Mouse (Mus musculus) cerebellum, adult 8-10 months (tissue): ENCODE measurements around the gene Acot7.
"Not testable (repeated sequence)": the region's sequence is repeated elsewhere in the genome, so short reads cannot be mapped to it uniquely, and the experiment has no call there.

Experiments
- DNase-seq: peaks from one replicate; pipeline ENCODE4 v3.0.0; 2022

Gene Acot7

DNA sequence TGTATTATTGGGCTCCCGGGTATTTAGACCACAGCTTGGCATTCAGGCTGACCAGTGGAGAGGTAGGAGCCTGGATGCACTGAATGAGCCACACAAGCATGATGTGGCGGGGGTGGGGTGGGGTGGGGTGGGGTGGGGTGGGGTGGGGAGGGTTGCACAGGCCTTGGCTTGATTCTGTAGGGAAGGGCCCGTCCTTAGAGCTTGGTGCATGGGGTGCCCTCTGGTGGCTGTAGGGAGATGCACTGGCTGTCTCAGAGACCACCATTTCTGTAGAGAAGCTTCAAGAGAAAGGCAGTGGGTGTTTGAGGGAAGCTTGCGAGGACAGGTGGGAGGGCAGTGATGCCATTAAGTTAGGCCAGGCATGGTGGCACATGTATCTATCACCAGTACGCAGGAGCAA is 34.6 kb downstream of the Acot7 start:
- DNase-seq = no peak

DNA sequence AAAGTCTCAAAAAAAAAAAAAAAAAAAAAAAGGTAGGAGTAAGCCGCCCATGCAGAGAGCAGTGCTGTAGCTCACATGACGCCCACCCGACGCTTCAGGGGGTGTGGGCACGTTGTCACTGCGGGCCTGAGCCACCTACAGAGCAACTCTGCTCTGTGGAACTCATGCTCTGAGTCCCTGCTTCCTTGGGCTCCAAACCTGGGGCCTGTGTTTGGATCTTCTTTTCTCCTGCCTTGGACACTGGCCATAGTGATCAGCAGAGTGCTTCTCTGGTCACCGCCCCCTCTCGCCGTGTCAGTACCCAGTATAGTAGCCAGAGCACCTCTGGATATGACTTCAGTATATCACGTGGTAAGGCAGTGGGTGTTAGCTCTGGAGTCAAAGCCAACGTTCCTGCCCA is 35.0 kb downstream of the Acot7 start:
- no peak for DNase-seq

DNA sequence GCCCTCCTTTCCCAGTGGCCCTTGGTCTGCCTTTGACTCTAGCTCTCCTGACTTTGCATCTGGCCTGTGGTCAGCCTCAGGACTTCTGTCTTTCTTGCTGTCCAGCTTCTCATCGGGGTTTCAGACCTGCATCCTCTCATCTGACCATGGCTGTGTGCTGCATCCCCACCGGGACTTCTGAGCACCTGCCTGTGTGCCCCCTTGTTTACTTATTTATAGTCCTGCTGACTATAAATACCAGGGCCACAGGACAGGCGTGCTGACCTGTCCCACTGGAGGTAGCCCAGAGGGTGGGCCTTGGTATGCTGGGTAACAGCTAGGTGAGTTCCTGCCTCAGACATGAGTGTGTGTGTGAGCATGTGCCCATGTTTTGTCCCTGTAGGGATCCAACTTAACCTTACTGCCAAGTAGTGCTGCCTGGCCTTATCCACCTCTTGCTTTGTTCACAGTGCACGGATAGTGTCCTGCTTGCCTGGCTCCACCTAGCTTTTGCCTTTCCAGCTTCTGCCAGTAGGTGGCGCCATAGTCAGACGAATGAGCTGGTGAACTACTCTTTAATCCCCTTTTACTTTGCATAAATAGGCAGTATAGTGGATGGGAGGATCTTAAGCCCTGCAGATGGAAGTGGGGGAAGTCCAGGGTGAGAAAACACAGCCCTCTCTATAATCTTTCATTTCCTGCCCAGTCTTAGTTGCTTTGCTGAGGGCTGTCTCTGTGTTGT is 36.0 kb downstream of the Acot7 start:
- peak; percentile 95 for DNase-seq

DNA sequence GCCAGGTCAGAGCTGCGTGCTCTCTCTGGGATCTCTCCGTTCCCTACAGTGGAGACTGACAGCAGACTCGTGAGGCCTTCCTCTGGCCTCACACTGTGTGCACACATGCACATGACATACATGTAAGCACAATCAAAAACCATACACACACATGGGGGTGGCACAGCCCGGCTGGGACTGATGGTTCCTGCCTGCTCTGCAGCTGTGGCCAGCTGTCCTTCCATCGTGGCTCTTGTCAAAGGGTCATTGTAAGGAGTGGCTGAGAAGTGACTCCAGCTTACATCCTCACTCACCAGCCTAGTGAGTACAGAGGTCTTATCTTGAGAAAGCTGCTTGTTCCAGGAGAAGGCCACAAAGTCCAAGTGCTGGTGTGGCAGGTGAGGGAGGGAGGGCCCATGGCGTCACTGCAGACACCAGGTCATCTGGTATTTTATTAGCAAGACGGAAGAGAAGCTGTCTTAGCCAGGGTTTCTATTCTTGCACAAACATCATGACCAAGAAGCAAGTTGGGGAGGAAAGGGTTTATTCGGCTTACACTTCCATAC is 37.0 kb downstream of the Acot7 start:
- DNase-seq = no peak

- no peak for DNase-seq
Observed at GRCm38 (mm10) chr4:152219591-152219990, 41.7 kb downstream of the Acot7 start.

DNA sequence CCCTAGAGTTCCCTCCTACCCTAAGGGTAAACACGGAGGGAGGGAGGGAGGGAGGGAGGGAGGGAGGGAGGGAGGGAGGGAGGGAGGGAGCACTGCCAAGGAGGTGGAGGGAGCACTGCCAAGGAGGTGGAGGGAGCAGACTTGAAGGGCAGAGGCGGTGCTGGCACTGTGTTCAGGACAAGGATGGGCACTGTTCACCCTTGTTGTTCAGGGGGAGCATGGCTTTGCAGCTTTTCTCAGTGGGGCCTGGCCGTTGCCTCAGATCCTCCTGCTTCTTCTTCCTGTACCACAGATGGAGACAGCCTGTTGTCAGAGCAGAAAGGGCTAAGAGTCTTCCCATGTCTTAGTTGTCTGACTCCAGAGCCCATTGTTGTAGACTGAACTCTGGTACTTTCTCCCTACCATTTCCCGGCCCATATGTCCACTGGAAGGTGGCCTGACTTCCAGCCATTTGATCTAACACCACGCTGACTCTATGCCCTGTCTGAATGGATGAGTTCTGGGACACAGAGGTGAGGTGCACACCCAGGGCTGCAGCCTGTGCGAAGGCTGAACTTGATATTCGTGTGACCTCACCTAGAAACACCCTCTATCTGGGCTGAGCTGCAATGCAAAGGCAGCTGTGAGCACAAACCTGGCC is 43.0 kb downstream of the Acot7 start:
- DNase-seq = no peak

GRCm38 (mm10) chr4:152221411-152221887 is 43.5 kb downstream of the Acot7 start:
- no peak for DNase-seq

- DNase-seq = no peak
Observed at GRCm38 (mm10) chr4:152222111-152222510, 44.2 kb downstream of the Acot7 start.

GRCm38 (mm10) chr4:152222513-152222912 is 44.6 kb downstream of the Acot7 start:
- no peak for DNase-seq

DNA sequence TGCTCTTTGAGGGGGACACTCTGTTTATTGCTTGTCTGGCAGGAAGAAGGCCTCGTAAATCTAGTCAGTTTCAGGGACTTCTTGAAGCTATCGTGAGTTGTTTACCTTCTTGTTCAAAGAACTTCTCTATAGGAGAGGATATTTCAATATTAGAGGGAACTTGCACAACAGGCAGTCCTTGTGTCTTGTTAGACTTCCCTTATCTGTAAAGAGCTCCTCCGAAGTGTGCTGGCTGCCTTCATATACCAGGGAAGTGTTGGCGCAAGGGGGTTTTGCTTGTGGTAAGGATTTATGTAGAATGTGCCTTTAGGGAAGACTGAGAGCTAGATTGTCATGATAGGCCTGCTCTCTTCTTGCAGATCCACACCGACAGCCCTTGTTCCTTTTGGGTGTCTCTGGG is 46.2 kb downstream of the Acot7 start:
- no peak for DNase-seq

DNA sequence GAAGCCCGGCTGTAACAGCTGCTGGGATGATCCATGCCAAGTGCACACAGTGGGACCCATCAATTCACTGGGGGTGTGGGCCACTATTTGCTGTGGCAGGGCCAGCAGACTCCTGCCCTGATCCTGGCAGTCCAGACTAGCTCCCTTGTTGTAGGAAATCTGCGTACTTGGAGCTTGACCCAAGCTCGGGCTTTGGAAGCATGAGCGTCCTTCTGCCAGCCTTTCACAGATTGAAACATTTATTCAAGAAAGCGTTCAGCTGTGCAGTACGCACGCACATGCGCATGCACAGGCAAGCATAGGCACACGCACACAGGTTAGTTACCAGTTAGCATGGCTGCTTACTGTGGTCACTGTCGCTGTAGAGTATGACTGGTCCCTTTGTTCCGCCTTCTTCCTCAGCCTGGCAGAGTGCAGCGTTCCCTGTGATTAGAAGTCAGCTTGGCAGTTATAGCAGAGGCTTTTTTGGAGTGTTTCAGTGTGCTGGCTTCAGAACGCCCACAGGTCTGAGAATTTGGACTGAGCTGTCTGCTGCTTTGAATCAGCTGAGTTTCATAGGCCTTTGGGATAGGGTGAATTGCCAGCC is 49.1 kb downstream of the Acot7 start:
- DNase-seq = peak; percentile 48

- no peak for DNase-seq
Observed at GRCm38 (mm10) chr4:152227749-152228527, 50.0 kb downstream of the Acot7 start.

GRCm38 (mm10) chr4:152230331-152230730 is 52.4 kb downstream of the Acot7 start:
- DNase-seq = not testable (repeated sequence)

DNA sequence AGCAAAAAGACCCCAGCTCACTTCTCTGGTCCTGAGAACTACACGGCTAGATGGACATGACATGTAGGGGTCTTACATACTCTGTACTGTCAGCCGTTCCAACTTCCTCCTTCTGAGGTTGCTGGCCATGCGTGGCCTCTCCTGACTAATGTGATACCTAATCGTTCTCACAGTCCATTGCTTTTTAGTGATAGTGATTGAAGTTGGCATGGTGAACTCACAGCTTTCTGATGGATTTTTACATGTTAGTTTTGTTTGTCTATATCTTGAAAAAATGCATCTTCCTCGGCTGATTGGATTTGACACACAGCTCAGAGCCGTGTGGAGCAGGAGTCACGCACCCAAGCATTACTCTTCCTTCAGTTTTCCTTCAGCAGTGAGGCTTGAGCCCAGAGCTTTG is 53.4 kb downstream of the Acot7 start:
- DNase-seq = no peak

DNA sequence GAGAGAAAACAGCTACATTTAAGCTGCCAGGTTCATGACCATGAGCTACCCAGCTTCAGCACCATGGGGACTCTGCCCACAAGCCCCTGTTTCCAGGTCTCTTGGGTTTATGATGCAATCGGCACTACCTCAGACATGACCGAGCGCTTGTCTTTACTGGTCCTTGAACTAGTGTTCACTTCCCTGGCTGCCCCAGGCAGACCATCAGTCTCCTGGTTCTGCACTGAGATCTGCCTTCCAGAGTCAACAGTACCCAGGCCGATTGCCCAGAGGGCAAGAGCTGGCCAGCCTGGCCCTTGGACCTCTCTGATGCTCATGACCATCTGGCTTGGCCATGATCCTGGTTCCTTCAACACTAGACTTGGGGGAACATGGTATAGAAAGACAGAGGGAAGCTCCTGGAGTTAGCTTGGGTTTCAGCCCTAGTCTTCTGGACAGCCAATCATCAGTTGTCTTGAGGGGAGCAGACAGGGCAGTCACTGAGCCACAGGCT is 54.5 kb downstream of the Acot7 start:
- DNase-seq = peak; percentile 60

- no peak for DNase-seq
Observed at GRCm38 (mm10) chr4:152239974-152240373, 62.0 kb downstream of the Acot7 start.

GRCm38 (mm10) chr4:152243241-152243891 is 65.4 kb downstream of the Acot7 start:
- DNase-seq = no peak

GRCm38 (mm10) chr4:152243969-152244368 is 66.0 kb downstream of the Acot7 start:
- DNase-seq = peak; percentile 64

GRCm38 (mm10) chr4:152244545-152245522 is 66.9 kb downstream of the Acot7 start:
- no peak for DNase-seq

GRCm38 (mm10) chr4:152246011-152246410 is 68.1 kb downstream of the Acot7 start:
- no peak for DNase-seq

- no peak for DNase-seq
Observed at GRCm38 (mm10) chr4:152247195-152247594, 69.3 kb downstream of the Acot7 start.
